Mouse (Mus musculus) CD8-positive naive resting alpha-beta T cell, adult 2 months (primary cell): ENCODE data around the gene Fam169b.
A peak's percentile ranks its signal among the peaks of the same experiment; 100 is the strongest.

Source experiments
- DNase-seq, 2 experiments: peaks; one replicate each; pipeline ENCODE4 v3.0.0; 2022; ENCODE audit warnings: low read depth in 2 of 2, low spot score in 2 of 2

Fam169b gene

DNA sequence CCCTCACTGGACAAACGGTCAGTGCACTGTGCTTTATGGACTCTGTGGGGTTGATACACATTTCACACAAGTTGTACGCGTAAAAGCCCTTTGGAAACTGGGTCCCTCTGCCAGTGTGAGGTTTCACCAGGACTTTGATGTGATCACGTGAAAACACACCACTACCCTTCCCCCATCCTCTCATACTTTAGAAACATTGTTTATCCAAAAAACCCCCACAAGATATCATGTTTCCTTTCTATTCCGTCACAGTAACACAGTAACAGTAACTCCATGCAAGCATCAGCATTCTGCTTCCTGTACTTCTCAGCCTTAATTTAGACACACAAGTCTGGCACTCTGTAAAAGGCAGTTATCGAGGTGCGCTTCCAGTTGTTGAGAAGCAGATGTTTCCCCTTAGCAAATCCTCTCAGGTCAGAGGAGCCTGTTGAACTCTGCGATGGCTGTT lies 12.2 kb downstream of the Fam169b start:
- peak; percentile 68 to 80 for DNase-seq

DNA sequence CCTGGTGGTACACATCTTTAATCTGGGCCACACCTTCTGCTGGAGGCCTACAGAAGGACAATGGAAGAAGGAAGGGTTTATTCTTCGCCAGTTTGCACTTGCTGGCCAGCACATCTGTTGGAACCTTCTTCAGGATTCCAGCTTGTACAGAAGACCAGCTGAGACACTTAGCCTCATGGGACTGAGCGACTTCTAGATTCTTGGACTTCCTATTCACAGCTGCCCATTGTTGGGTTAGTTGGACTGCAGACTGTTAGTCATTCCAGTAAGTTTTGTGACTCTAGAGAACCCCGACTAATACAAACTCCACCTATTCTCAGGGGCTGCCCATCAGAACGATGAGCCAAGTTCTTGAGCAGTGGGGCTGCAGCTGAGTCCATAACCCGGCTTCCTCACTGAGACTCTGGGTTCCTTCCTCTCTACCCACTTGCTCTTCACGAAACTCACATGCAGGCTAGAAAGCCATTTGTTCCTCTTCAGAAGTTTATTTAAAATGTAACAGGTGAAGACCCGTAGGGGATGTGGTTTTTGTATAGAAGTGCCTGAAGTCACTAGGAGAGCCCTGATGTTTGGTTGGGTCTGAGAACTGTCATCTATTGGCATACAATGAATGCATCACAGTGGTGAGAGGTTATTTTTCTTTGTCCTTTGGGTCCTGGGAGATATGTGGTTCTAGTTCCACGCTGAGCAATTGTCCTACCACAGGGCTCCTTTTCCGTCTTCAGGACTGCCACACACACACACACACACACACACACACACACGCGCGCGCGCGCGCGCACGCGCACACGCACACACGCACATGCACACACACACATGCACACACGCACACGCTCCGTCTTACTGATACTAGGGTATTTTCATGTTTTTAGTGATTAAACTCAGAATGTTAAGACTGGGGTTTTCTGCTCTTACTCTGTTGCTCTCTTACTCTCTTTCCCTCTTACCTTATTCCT lies 13.2 kb downstream of the Fam169b start:
- DNase-seq: peak; percentile 71 to 78

DNA sequence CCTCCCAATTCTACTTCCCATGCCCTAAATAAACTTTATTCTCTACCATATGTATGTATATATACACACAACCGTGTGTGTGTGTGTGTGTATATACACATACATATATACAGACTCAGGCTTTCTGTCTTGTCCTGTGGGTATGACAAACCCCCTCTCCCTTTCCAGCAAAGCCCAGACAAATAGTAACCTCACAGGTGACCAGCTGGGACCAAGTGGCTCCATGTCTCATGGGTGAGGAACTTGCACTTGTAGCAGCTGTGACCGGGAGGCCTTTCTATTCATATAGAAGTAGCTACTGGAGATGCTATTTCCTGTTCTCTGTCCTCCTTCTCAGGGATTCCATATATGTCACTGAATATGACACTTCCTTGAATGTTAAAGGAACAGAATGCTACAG lies 13.9 kb downstream of the Fam169b start:
- DNase-seq: peak in 1 of 2 experiments; percentile 11

GRCm38 (mm10) chr7:68288000-68288399 lies 14.4 kb downstream of the Fam169b start:
- DNase-seq: peak in 1 of 2 experiments; percentile 31

DNA sequence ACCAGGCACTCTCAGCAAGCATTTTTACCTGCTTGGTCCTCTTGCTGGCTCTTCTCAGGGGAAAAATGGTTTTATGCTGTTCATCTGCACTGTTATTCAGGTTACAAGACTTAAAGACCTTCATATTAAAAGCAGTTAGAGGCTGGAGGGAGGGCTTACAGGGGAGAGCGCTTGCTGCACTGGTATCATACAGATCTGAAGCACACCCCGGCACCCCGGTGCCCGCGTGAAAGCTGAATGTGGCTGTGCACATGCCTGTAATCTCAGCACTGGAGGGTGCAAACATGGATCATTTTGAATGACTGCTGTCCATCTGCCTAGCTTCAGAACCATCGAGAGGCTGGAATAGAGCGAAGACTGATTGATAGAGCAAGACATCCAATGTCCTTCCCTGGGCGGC lies 15.4 kb downstream of the Fam169b start:
- DNase-seq: no peak

DNA sequence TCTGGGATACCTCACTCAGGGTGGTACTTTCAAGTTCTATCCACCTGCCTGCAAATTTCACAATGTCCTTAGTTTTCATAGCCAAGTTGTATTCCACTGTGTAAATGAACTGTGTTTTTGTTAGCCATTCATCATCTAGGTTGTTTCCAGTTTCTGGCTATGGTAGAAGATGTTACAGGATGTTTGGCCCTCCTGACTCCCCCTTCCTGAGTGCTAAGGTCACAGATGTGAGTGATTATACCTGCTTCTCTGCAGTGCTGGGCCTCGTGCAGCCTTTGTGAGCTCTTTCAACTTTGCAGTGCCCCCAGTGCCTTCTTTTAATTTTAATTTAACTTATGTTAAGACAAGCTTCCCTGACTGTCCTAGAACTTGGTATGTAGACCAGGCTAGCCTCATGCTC lies 18.0 kb downstream of the Fam169b start:
- no peak for DNase-seq

- no peak for DNase-seq
Observed at GRCm38 (mm10) chr7:68293997-68294789, 20.6 kb downstream of the Fam169b start.

GRCm38 (mm10) chr7:68296487-68296886 lies 22.8 kb downstream of the Fam169b start:
- no peak for DNase-seq

DNA sequence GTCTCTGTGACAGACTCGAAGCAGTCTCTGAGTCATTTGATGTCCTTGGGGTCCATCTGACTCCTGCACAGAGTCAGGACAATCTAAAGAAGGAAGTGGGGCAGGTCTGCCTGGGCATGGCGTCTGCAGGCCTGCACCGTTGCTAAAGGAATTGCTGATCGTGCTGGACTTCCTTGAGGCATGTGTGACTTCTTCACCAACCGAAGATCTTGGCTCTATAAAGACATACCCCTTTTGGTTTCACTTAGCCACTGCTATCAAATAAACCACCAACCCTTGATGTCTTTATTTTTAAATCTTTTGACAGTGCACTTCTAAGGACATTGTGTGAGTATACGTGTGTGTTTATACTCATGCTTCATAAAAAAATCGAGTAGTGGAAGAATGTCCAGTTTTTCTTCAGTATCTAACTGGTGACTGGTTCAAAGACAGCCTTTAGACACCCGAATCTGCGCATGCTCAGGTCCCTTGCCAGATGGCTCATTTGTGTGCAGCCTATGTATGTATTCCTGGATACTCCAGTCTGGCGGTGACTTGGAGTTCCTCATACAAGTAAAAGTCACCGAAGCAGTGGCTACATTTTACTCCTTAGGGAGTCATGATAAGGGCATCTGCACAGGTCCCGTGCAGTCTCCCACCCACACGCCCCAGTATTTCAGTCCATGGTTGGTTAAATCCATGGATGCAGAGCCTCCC lies 24.9 kb downstream of the Fam169b start:
- peak in 1 of 2 experiments; percentile 13 for DNase-seq

- no peak for DNase-seq
Observed at GRCm38 (mm10) chr7:68301160-68301559, 27.5 kb downstream of the Fam169b start.

DNA sequence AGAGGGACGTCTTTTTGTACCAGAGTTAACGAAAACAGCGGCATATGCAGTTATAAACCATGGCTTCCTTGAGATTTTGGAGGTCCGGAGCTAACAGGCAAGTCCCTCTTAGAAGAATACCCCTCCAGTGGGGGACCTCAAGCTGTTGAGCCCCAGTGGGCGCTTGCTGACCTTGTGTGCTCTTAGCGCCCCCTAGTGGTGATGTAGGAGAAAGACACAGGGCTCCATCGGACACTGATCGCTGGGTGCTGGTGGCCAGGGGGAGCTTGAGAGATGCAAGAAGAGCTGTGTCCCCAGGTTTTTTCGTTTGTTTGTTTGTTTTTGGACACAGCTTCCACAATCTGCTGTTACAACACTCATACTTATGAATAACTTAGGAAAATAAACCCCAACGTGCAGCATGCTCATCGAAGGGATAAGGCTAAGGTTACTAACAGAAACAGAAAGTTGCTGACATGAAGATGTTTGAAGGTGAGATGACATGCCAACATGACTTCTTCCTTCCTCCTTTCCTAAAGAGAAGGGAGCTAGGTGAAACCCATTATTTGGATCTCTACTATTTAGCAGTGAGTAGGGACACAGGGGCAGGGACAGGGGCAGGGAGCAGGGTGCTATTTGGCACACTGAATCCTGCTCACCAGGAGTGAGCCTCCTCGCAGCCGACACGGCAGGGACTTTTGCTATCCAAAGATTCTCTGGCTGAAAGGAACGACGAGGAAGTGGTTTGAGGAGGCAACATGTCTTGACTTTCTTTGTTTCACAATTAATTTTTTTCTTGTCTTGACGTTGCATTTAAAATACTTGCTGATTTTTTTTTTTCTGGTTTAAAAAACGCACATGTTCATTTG lies 29.2 kb downstream of the Fam169b start:
- DNase-seq: peak; percentile 71 to 72

- DNase-seq: no peak
Observed at GRCm38 (mm10) chr7:68303685-68304084, 30.0 kb downstream of the Fam169b start.

DNA sequence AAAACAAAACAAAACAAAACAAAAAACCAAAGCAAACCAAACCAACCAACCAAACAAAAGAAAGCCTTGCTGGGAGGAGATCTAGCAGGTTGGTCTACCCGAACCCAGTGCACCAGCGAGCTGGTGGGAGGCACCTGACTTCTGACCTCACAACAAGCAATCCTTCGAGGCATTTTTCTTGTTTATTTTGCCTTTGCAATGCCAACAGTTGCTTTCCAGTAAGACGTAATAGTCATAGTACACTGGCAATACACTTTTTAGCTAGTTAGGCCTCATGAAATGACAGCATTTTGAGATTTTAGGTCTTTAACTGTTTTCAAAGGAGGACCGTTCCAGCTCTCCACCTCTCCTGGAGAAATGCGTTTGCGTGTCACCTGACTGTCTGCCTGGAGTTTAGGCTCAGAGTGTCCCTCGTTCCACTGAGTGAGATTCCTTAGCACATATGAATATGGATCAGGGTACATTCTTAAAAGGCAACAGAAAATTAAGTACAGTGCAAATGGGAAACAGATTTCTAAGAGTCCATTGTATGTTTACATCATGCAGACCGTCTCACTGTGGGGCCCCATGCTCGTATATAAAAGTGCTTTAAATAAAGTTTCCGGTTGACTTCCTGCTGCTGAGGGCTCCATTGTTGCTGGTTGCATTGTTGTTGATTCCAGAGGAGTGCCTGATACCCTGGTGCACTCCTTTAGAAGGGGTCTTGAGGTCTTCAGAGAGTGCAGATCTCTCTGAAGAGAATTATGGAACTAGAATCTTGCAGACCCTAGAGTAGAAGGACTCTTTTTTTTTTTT lies 32.3 kb downstream of the Fam169b start:
- DNase-seq: no peak

- no peak for DNase-seq
Observed at GRCm38 (mm10) chr7:68306756-68307155, 33.1 kb downstream of the Fam169b start.

- DNase-seq: no peak
Observed at GRCm38 (mm10) chr7:68311469-68311868, 37.8 kb downstream of the Fam169b start.

GRCm38 (mm10) chr7:68312395-68312794 lies 38.8 kb downstream of the Fam169b start:
- DNase-seq: no peak

- no peak for DNase-seq
Observed at GRCm38 (mm10) chr7:68313038-68313782, 39.6 kb downstream of the Fam169b start.

DNA sequence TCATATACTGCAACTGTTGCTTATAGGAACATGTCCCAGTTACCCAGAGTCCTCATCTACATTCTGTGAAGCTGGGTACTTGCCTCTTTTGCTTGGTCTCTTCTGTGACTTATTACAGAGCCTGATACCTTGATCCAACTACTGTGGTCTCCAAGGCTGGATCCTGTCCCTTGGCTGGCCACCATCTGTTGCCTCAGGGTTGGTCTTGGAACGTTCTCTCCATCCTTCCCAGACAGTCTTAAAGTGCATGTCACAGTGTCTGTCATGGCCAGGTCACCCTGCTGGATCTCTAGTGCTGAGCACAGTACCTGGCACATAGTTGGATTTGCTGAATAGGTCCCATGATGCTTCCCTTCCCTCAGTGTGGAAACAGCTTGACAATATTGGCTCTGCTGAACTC lies 40.6 kb downstream of the Fam169b start:
- DNase-seq: no peak

DNA sequence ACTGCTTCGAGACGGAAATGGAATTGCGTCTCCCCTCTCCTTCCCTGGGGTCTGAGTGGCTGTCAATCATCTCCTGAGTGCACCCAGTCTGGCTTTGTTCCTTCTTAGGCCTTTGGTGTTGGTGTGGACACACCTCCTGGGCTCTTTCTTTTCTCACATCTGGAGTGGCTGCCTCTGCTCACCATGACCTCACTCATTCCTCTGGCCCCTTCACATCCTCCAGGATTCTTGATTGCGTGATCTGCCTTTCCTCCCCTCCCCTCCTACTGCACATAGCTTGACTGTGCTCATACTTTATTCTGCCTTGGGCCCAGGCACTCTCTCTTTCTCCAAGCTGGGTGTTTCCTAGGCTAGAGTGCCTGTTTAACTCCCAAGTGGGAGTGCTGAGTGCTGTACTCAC lies 41.4 kb downstream of the Fam169b start:
- DNase-seq: no peak
